Comparison of ENCODE assay signal across 10 mouse cellular contexts in the genomic region with DNA sequence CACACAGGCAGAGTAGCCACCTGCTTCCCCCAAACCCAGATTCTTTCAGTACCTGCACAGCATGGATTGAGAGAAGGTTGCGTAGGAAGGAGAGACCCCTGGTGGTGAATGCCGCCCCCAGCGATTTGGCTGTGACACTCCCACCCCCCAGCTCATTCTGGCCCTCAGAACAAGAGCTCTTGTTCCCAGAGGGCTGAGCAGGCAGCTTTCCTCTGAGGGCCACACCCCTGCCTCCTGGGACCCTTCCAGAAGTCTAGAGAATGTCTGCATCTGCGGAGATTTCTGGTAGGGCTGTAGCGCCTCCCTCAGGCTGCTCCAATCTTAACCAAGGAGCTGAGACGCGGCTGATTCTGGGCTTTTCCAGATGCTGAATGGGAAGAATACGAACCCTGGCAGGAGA.
DNase-seq lines count a peak whose midpoint lies in the region; ATAC-seq and TF ChIP-seq lines count a peak whose summit lies in the region.
"Had no signal": no experiment of that assay in that cellular context is flagged by ENCODE, and none has a peak within 500 bp of the region (broad histone marks: within the 10 kb centered on the region; RNA-seq: fewer than 3 reads in every experiment).

No protein-coding gene starts in this region.

- DNase-seq in kidney, postnatal 4 days: peak; percentile 66 to 74
- no peak for DNase-seq in kidney, adult 8-10 months
- DNase-seq in brain, embryonic 14.5 days (ENCODE audit: low read depth): peak; percentile 90
- DNase-seq in heart, embryonic 10.5 days (ENCODE audit: low spot score): no peak
- peak; percentile 58 for DNase-seq in limb, embryonic 14.5 days (ENCODE audit: low spot score)
- peak; percentile 10 for DNase-seq in splenic B cell, adult 2 months (ENCODE audit: low read depth, low spot score)
- no peak for DNase-seq in adrenal gland, adult (ENCODE audit: inconsistent age in 2 of 2, low spot score in 1 of 2)
- no peak for DNase-seq in layer of hippocampus, postnatal 25 days (ENCODE audit: extremely low spot score in 1 of 2, low spot score in 1 of 2)

- no peak overlapping the region for H3K4me2 ChIP-seq in limb, embryonic 14.5 days (replicated peaks; ENCODE audit: low read depth, low read length, severe bottlenecking)

- TF ChIP-seq CTCF in brain, embryonic 14.5 days (IDR thresholded peaks at IDR 0.05; ENCODE audit: borderline replicate concordance, extremely low read depth, insufficient read depth, insufficient read length): peak; percentile 26

- WGBS in heart, embryonic 10.5 days: 29% methylated on average over 8 of the region's 8 CpGs
- 32% methylated on average over 8 of the region's 8 CpGs for WGBS in limb, embryonic 14.5 days

- TF ChIP-seq POLR2A in brain, embryonic 14.5 days (IDR thresholded peaks at IDR 0.05; ENCODE audit: borderline replicate concordance, extremely low read depth, insufficient read depth, insufficient read length, poor library complexity, severe bottlenecking): no peak
- TF ChIP-seq POLR2A in limb, embryonic 14.5 days (IDR thresholded peaks at IDR 0.05; ENCODE audit: borderline replicate concordance, extremely low read depth, insufficient read depth, insufficient read length): no peak

- H3K27me3 ChIP-seq in heart, embryonic 10.5 days (ENCODE audit: insufficient read depth, poor library complexity, severe bottlenecking): no peaks in the 10 kb centered on the region
- H3K27me3 ChIP-seq in limb, embryonic 14.5 days (ENCODE audit: control insufficient read depth, insufficient read depth, low read length): no peaks in the 10 kb centered on the region
- no peaks in the 10 kb centered on the region for H3K27me3 ChIP-seq in splenic B cell, adult 2 months (ENCODE audit: control insufficient read depth, insufficient read depth, low read length, poor library complexity, severe bottlenecking)

- H3K9ac ChIP-seq in limb, embryonic 14.5 days (ENCODE audit: low read depth, low read length, severe bottlenecking): no peak overlapping the region

- H3K27ac ChIP-seq in heart, embryonic 10.5 days: 0 out of 2 replicates have a peak overlapping the region, but pooled peaks have one; percentile 56
- peak overlapping the region; percentile 21; the same call in 1 of the 2 replicates for H3K27ac ChIP-seq in limb, embryonic 14.5 days (replicated peaks; ENCODE audit: low read depth, low read length)

- H3K36me3 ChIP-seq in heart, embryonic 10.5 days: no peaks in the 10 kb centered on the region
- H3K36me3 ChIP-seq in limb, embryonic 14.5 days (ENCODE audit: control insufficient read depth, insufficient read depth, low read length): no peaks in the 10 kb centered on the region
- no peaks in the 10 kb centered on the region for H3K36me3 ChIP-seq in splenic B cell, adult 2 months (ENCODE audit: control insufficient read depth, insufficient read depth, low read length, poor library complexity, severe bottlenecking)
- H3K36me3 ChIP-seq: G1E had no signal

- no peak overlapping the region for H3K4me3 ChIP-seq in heart, embryonic 10.5 days
- no peak overlapping the region for H3K4me3 ChIP-seq in limb, embryonic 14.5 days (replicated peaks; ENCODE audit: low read length)
- H3K4me3 ChIP-seq: megakaryocyte, embryonic 14.5 days had no signal

- peak; percentile 17; the same call in 1 of the 2 replicates for ATAC-seq in limb, embryonic 14.5 days (ENCODE audit: low FRiP score, low read depth)

- H3K9me3 ChIP-seq in heart, embryonic 10.5 days: no peaks in the 10 kb centered on the region
- no peaks in the 10 kb centered on the region for H3K9me3 ChIP-seq in limb, embryonic 14.5 days (ENCODE audit: control insufficient read depth, low read length)
- H3K9me3 ChIP-seq: megakaryocyte, embryonic 14.5 days had no signal

- H3K4me1 ChIP-seq in heart, embryonic 10.5 days: peaks cover 30% of the 10 kb centered on the region
- peaks cover 60% of the 10 kb centered on the region for H3K4me1 ChIP-seq in limb, embryonic 14.5 days (ENCODE audit: control insufficient read depth, insufficient read depth, low read length)
- H3K4me1 ChIP-seq: megakaryocyte, embryonic 14.5 days had no signal

Comparison
In these comparisons a context has a peak if more than half of its experiments do, and no peak if none do; other contexts are left out.
1. DNase-seq: peak in kidney, postnatal 4 days (2 of 2), brain, embryonic 14.5 days (single experiment), limb, embryonic 14.5 days (single experiment) and splenic B cell, adult 2 months (single experiment); none in kidney, adult 8-10 months (0 of 2), heart, embryonic 10.5 days (single experiment), adrenal gland, adult (0 of 2) and layer of hippocampus, postnatal 25 days (0 of 2).